Mouse (Mus musculus) erythroblast, embryonic 14.5 days (primary cell): ENCODE data around the gene 4930438A08Rik.
"Not testable (repeated sequence)": the region's sequence is repeated elsewhere in the genome, so short reads cannot be mapped to it uniquely, and the experiment has no call there.

ENCODE experiments used
- GATA1 ChIP-seq: IDR thresholded peaks from 2 replicates; pipeline ENCODE4 v1.6.1; 2012; ENCODE audit warnings: low read length, inconsistent platforms, mixed read lengths
- TAL1 ChIP-seq: IDR thresholded peaks from 3 replicates; pipeline ENCODE4 v1.6.1; 2012; ENCODE audit warnings: low read length, inconsistent platforms, mixed read lengths

DNA sequence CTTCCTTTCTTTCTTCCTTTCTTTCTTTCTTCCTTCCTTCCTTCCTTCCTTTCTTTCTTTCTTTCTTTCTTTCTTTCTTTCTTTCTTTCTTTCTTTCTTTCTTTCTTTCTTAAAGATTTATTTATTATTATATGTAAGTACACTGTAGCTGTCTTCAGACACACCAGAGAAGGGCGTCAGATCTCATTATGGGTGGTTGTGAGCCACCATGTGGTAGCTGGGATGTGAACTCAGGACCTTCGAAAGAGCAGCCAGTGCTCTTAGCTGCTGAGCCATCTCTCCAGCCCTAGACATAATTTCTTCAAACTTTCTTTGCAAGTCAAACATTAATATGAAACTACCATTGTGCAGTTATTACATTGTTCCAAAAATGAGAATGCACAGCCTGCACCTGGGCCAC is 49.7 kb upstream of the 4930438A08Rik start:
- not testable (repeated sequence) for TF ChIP-seq TAL1, GATA1
